Mouse (Mus musculus): ENCODE results near the gene Lyrm1. TPM values are rescaled to one million over a fixed set of nuclear protein-coding genes. Genes with fewer than 3 reads are reported as not detected.

The Lyrm1 gene
- polyA plus RNA-seq, 1 experiment from 2014 or later: 23.8 TPM

Other genes starting within 250 kb of the Lyrm1 start
- not detected in 2 replicates for gene Acsm4, start 205.8 kb upstream of the Lyrm1 start, polyA plus RNA-seq (2015; fragmentation: Nextera tagmentation; extraction: Ambion mirVana)
- 85.8 and 89.6 TPM in 2 replicates for gene Thumpd1, start 175.1 kb upstream of the Lyrm1 start, polyA plus RNA-seq (2015; fragmentation: Nextera tagmentation; extraction: Ambion mirVana)
- 0.15 TPM in 1 of 2 replicates, not detected in the other for gene Acsm3, start 134.9 kb upstream of the Lyrm1 start, polyA plus RNA-seq (2015; fragmentation: Nextera tagmentation; extraction: Ambion mirVana)
- gene Rexo5, start 101.9 kb upstream of the Lyrm1 start, polyA plus RNA-seq (2015; fragmentation: Nextera tagmentation; extraction: Ambion mirVana): 8.4 and 8.8 TPM in 2 replicates
- gene Eri2, start 101.8 kb upstream of the Lyrm1 start, polyA plus RNA-seq (2015; fragmentation: Nextera tagmentation; extraction: Ambion mirVana): 16.5 and 18.3 TPM in 2 replicates
- gene Dcun1d3, start 437 bp downstream of the Lyrm1 start, polyA plus RNA-seq (2015; fragmentation: Nextera tagmentation; extraction: Ambion mirVana): 19.1 and 19.8 TPM in 2 replicates
- gene Dnah3, start 199.4 kb downstream of the Lyrm1 start, polyA plus RNA-seq (2015; fragmentation: Nextera tagmentation; extraction: Ambion mirVana): 0.11 and 0.15 TPM in 2 replicates
- gene Tmem159, start 206.5 kb downstream of the Lyrm1 start, polyA plus RNA-seq (2015; fragmentation: Nextera tagmentation; extraction: Ambion mirVana): 12.9 and 31.7 TPM in 2 replicates
- gene Zp2, start 249.4 kb downstream of the Lyrm1 start, polyA plus RNA-seq (2015; fragmentation: Nextera tagmentation; extraction: Ambion mirVana): not detected in 2 replicates